Mouse (Mus musculus) CH12.LX (cell line): Measurements from ENCODE around the gene Nbea. TPM values are rescaled to one million over a fixed set of nuclear protein-coding genes. Genes with fewer than 3 reads are reported as not detected.

Experiments used
- DNase-seq: peaks from one replicate; pipeline ENCODE4 v3.0.0-alpha.2; 2013; ENCODE audit errors: extremely low read depth
- H3K27ac ChIP-seq: 2 replicates; pipeline ENCODE4 v1.5.1; 2012; ENCODE audit warnings: low read depth, mild to moderate bottlenecking, control low read depth, moderate library complexity; ENCODE audit not compliant: insufficient read depth
- H3K27me3 ChIP-seq: replicated peaks from 2 replicates; pipeline ENCODE3; 2012; ENCODE audit warnings: inconsistent platforms
- H3K36me3 ChIP-seq, 2 experiments: replicated peaks in 1 of 2; 2 replicates each; pipeline versions ENCODE3 to v1.6.1; 2012; ENCODE audit warnings: inconsistent platforms in 1 of 2, low read length in 1 of 2, mild to moderate bottlenecking in 1 of 2, mixed read lengths in 1 of 2, moderate library complexity in 1 of 2; ENCODE audit not compliant: control insufficient read depth in 1 of 2, insufficient read depth in 1 of 2
- H3K4me1 ChIP-seq, 2 experiments: 2 replicates each; pipeline ENCODE4 v1.6.1; 2012; ENCODE audit warnings: inconsistent platforms in 1 of 2, moderate library complexity in 1 of 2; ENCODE audit not compliant: insufficient read depth in 2 of 2, control insufficient read depth in 1 of 2
- H3K4me2 ChIP-seq: 2 replicates; pipeline ENCODE4 v1.6.1; 2012; ENCODE audit warnings: low read depth, mild to moderate bottlenecking, control low read depth; ENCODE audit not compliant: poor library complexity, insufficient read depth, severe bottlenecking
- H3K4me3 ChIP-seq, 3 experiments: fragments of 150-350 bp in 1 of 3; sonication (generic) in 1 of 3; replicated peaks in 1 of 3; 2 replicates each; pipeline versions ENCODE3 to v1.5.1; 2011 to 2012; ENCODE audit warnings: low read depth in 2 of 3, low read length in 2 of 3, mild to moderate bottlenecking in 2 of 3, moderate library complexity in 2 of 3, control low read depth in 1 of 3, improper control_type of control experiment in 1 of 3, inconsistent platforms in 1 of 3, mixed read lengths in 1 of 3; ENCODE audit not compliant: poor library complexity in 1 of 3
- H3K79me2 ChIP-seq: replicated peaks from 2 replicates; pipeline ENCODE4 v1.6.1; 2012; ENCODE audit warnings: mild to moderate bottlenecking, moderate library complexity; ENCODE audit not compliant: control insufficient read depth, poor library complexity, insufficient read depth, severe bottlenecking; ENCODE audit errors: extremely low read depth
- H3K9ac ChIP-seq: 2 replicates; pipeline ENCODE4 v1.6.1; 2012; ENCODE audit warnings: low read depth, mild to moderate bottlenecking, control low read depth, moderate library complexity; ENCODE audit not compliant: insufficient read depth
- H3K9me3 ChIP-seq: replicated peaks from 2 replicates; pipeline ENCODE3; 2012; ENCODE audit warnings: low read length, inconsistent platforms, mixed read lengths
- CHD2 ChIP-seq: IDR thresholded peaks from 2 replicates; pipeline ENCODE4 v1.6.1; 2011; ENCODE audit warnings: low read length, improper control_type of control experiment
- CTCF ChIP-seq, 2 experiments: IDR thresholded peaks in 1 of 2; conservative IDR thresholded peaks in 1 of 2; 2 replicates each; pipeline ENCODE4 v1.5.1; 2011 to 2012; ENCODE audit warnings: low read depth in 2 of 2, low read length in 2 of 2, improper control_type of control experiment in 1 of 2, inconsistent platforms in 1 of 2, mild to moderate bottlenecking in 1 of 2, moderate library complexity in 1 of 2
- E2F4 ChIP-seq: IDR thresholded peaks from 2 replicates; pipeline ENCODE4 v1.6.1; 2011; ENCODE audit warnings: low read depth, low read length, improper control_type of control experiment; ENCODE audit not compliant: insufficient replicate concordance
- ELF1 ChIP-seq: IDR thresholded peaks from 2 replicates; pipeline ENCODE4 v1.6.1; 2014; ENCODE audit warnings: low read depth, mild to moderate bottlenecking, inconsistent platforms, low read length, improper control_type of control experiment
- ETS1 ChIP-seq: conservative IDR thresholded peaks from 2 replicates; pipeline ENCODE4 v1.6.1; 2012; ENCODE audit warnings: low read depth, mild to moderate bottlenecking, inconsistent platforms, low read length, improper control_type of control experiment, moderate library complexity
- HCFC1 ChIP-seq: IDR thresholded peaks from 2 replicates; pipeline ENCODE4 v1.6.1; 2012; ENCODE audit warnings: low read depth, mild to moderate bottlenecking, inconsistent platforms, low read length, improper control_type of control experiment
- IRF4 ChIP-seq: IDR thresholded peaks from 2 replicates; pipeline ENCODE4 v1.6.1; 2014; ENCODE audit warnings: low read depth, mild to moderate bottlenecking, inconsistent platforms, low read length, improper control_type of control experiment
- JUN ChIP-seq: IDR thresholded peaks from 2 replicates; pipeline ENCODE4 v1.6.1; 2011; ENCODE audit warnings: low read depth, mild to moderate bottlenecking, low read length, improper control_type of control experiment, moderate library complexity; ENCODE audit not compliant: insufficient read depth
- JUND ChIP-seq: conservative IDR thresholded peaks from 2 replicates; pipeline ENCODE4 v1.6.1; 2011; ENCODE audit warnings: low read depth, low read length, improper control_type of control experiment
- KAT2A ChIP-seq: IDR thresholded peaks from 2 replicates; pipeline ENCODE4 v1.6.1; 2012; ENCODE audit warnings: low read length, improper control_type of control experiment, inconsistent platforms; ENCODE audit not compliant: insufficient replicate concordance
- MAZ ChIP-seq: IDR thresholded peaks from 2 replicates; pipeline ENCODE4 v1.6.1; 2012; ENCODE audit warnings: low read depth, mild to moderate bottlenecking, inconsistent platforms, low read length, improper control_type of control experiment, moderate library complexity
- MEF2A ChIP-seq: IDR thresholded peaks from 2 replicates; pipeline ENCODE4 v1.6.1; 2014; ENCODE audit warnings: low read depth, mild to moderate bottlenecking, inconsistent platforms, low read length, improper control_type of control experiment, borderline replicate concordance
- MXI1 ChIP-seq: IDR thresholded peaks from 2 replicates; pipeline ENCODE4 v1.6.1; 2011; ENCODE audit warnings: mild to moderate bottlenecking, low read depth, low read length, improper control_type of control experiment
- MYC ChIP-seq: IDR thresholded peaks from 2 replicates; pipeline ENCODE4 v1.6.1; 2011; ENCODE audit warnings: low read depth, mild to moderate bottlenecking, improper control_type of control experiment, low read length
- NELFE ChIP-seq: IDR thresholded peaks from 2 replicates; pipeline ENCODE4 v1.6.1; 2011; ENCODE audit warnings: low read depth, low read length, improper control_type of control experiment
- NRF1 ChIP-seq: IDR thresholded peaks from 2 replicates; pipeline ENCODE4 v1.6.1; 2014; ENCODE audit warnings: low read depth, mild to moderate bottlenecking, inconsistent platforms, low read length, improper control_type of control experiment, moderate library complexity
- POLR2A ChIP-seq: IDR thresholded peaks from 2 replicates; pipeline ENCODE4 v1.6.1; 2011; ENCODE audit warnings: low read depth, mild to moderate bottlenecking, improper control_type of control experiment, low read length
- POLR2AphosphoS2 ChIP-seq: IDR thresholded peaks from 2 replicates; pipeline ENCODE4 v1.6.1; 2011; ENCODE audit warnings: low read depth, low read length, improper control_type of control experiment
- SIN3A ChIP-seq: IDR thresholded peaks from 2 replicates; pipeline ENCODE4 v1.6.1; 2012; ENCODE audit warnings: low read length, improper control_type of control experiment, inconsistent platforms
- SMC3 ChIP-seq: IDR thresholded peaks from 2 replicates; pipeline ENCODE4 v1.6.1; 2011; ENCODE audit warnings: low read depth, low read length, improper control_type of control experiment
- TCF12 ChIP-seq: IDR thresholded peaks from 2 replicates; pipeline ENCODE4 v1.6.1; 2014; ENCODE audit warnings: low read depth, mild to moderate bottlenecking, inconsistent platforms, low read length, improper control_type of control experiment
- ZC3H11A ChIP-seq: IDR thresholded peaks from 2 replicates; pipeline ENCODE4 v1.6.1; 2012; ENCODE audit warnings: low read depth, mild to moderate bottlenecking, inconsistent platforms, low read length, improper control_type of control experiment
- ZKSCAN1 ChIP-seq: IDR thresholded peaks from 2 replicates; pipeline ENCODE4 v1.6.1; 2012; ENCODE audit warnings: low read depth, inconsistent platforms, low read length, improper control_type of control experiment, borderline replicate concordance
- ZMIZ1 ChIP-seq: IDR thresholded peaks from 2 replicates; pipeline ENCODE4 v1.6.1; 2012; ENCODE audit warnings: low read depth, mild to moderate bottlenecking, inconsistent platforms, low read length, improper control_type of control experiment
- dilution Hi-C: fragments of 300-500 bp; cut with MboI; formaldehyde crosslinking; loops from 2 replicates; pipeline ENCODE4 v1.14.3; 2020; ENCODE audit warnings: low sequenced_read_pairs; ENCODE audit not compliant: extremely low pct_unique_long_range_greater_than_20kb, extremely low pct_ligation_motif_present
- in situ Hi-C: fragments of 300-500 bp; cut with MboI; formaldehyde crosslinking; loops from 3 replicates; pipeline ENCODE4 v1.14.3; 2019; ENCODE audit warnings: low sequenced_read_pairs, low pct_ligation_motif_present, low pct_unique_long_range_greater_than_20kb, mixed read lengths
- polyA plus RNA-seq: library from polyadenylated mRNA; unstranded; fragments of >175 nt; gene quantifications from 2 replicates; pipeline ENCODE4 v1.2.1, GENCODE M21; 2012; ENCODE audit warnings: low read depth; ENCODE audit not compliant: insufficient read length
- total RNA-seq, 2 experiments: library from RNA; depleted of rRNA; stranded (reverse); fragments of 300-350 nt in 1 of 2; fragments of >200 nt in 1 of 2; gene quantifications; 2 replicates each; pipeline ENCODE4 v1.2.3; 2012 to 2014

Gene Nbea
- total and polyA plus RNA-seq, 3 experiments, result 0.04 TPM; not detected in 2

- in situ Hi-C loops (no loop called here), dilution Hi-C loops (no loop called here)
- no peak overlapping the region for H3K27ac ChIP-seq
- no peaks in the 10 kb centered on the region for H3K4me1 ChIP-seq
- H3K27me3 ChIP-seq, result no peaks in the 10 kb centered on the region
- no peak overlapping the region for H3K9ac ChIP-seq
- H3K9me3 ChIP-seq, result peaks cover 58% of the 10 kb centered on the region
- H3K36me3 ChIP-seq, result no peaks in the 10 kb centered on the region
- H3K4me3 ChIP-seq, result no peak overlapping the region
- H3K79me2 ChIP-seq, result no peaks in the 10 kb centered on the region
- TF ChIP-seq TCF12 (no peak), HCFC1 (no peak), NRF1 (no peak), IRF4 (no peak), ZC3H11A (no peak), JUN (no peak), MAZ (no peak), SIN3A (no peak), SMC3 (no peak), MXI1 (no peak), MYC (no peak), ZMIZ1 (no peak), CHD2 (no peak), POLR2AphosphoS2 (no peak), JUND (no peak)
- DNase-seq, result no peak
- no peak overlapping the region for H3K4me2 ChIP-seq
Observed at GRCm38 (mm10) chr3:55789856-55790255, 393.6 kb downstream of the Nbea start.

- peaks cover 57% of the 10 kb centered on the region for H3K9me3 ChIP-seq
- TF ChIP-seq MEF2A (no peak), NELFE (no peak), MYC (no peak), POLR2A (no peak), ZKSCAN1 (no peak), KAT2A (no peak), E2F4 (no peak), HCFC1 (no peak), ETS1 (no peak), CTCF (conservative IDR thresholded peaks at IDR 0.05 in 1 of 2, IDR thresholded peaks at IDR 0.05 in 1 of 2; ENCODE audit: low read depth in 2 of 2, low read length in 2 of 2) (no peak), NRF1 (no peak), ELF1 (no peak), MXI1 (no peak)
- TF ChIP-seq, all 38 proteins: peak for 0
- no peak overlapping the region for H3K27ac ChIP-seq
- H3K9ac ChIP-seq, result no peak overlapping the region
- dilution Hi-C loops, result no loop called here
- no peak overlapping the region for H3K4me3 ChIP-seq
- no peaks in the 10 kb centered on the region for H3K4me1 ChIP-seq
- in situ Hi-C loops, result no loop called here
- H3K27me3 ChIP-seq, result no peaks in the 10 kb centered on the region
- H3K36me3 ChIP-seq, result no peaks in the 10 kb centered on the region
- no peaks in the 10 kb centered on the region for H3K79me2 ChIP-seq
- no peak overlapping the region for H3K4me2 ChIP-seq
- no peak for DNase-seq
Observed at GRCm38 (mm10) chr3:55788621-55789201, 394.8 kb downstream of the Nbea start.
